Comparison of ENCODE assay signal across 8 mouse cellular contexts in genomic region chr6:91414890-91415289, GRCm38 (mm10). TPM values are rescaled to one million over a fixed set of nuclear protein-coding genes. Genes with fewer than 3 reads are reported as not detected.
A peak's percentile ranks its signal among the peaks of the same experiment; 100 is the strongest.
DNase-seq lines count a peak whose midpoint lies in the region; ATAC-seq and TF ChIP-seq lines count a peak whose summit lies in the region.

No protein-coding gene starts in this region.

- no peak overlapping the region for H3K27ac ChIP-seq in forebrain, postnatal 0 days (ENCODE audit: low read depth, low read length)
- H3K27ac ChIP-seq in forebrain, embryonic 13.5 days: no peak overlapping the region
- H3K27ac ChIP-seq in midbrain, embryonic 14.5 days (replicated peaks; ENCODE audit: low read depth, low read length): no peak overlapping the region
- no peak overlapping the region for H3K27ac ChIP-seq in midbrain, embryonic 13.5 days
- H3K27ac ChIP-seq in bone marrow, adult 2 months (ENCODE audit: control insufficient read depth, insufficient read depth, low read depth, low read length, poor library complexity): no peak overlapping the region

- TF ChIP-seq POLR2A in bone marrow, adult 2 months (IDR thresholded peaks at IDR 0.05; ENCODE audit: borderline replicate concordance, control insufficient read depth, low read depth, low read length): no peak

- H3K4me1 ChIP-seq in forebrain, postnatal 0 days (ENCODE audit: insufficient read depth): no peaks in the 10 kb centered on the region
- H3K4me1 ChIP-seq in forebrain, embryonic 13.5 days: peaks cover 15% of the 10 kb centered on the region
- peaks cover 4% of the 10 kb centered on the region; the same call in 1 of the 2 replicates for H3K4me1 ChIP-seq in midbrain, embryonic 14.5 days (ENCODE audit: control insufficient read depth, insufficient read depth, low read length)
- peaks cover 14% of the 10 kb centered on the region for H3K4me1 ChIP-seq in midbrain, embryonic 13.5 days (replicated peaks)
- no peaks in the 10 kb centered on the region for H3K4me1 ChIP-seq in bone marrow, adult 2 months (ENCODE audit: control insufficient read depth, insufficient read depth, low read length)

- H3K36me3 ChIP-seq in forebrain, postnatal 0 days (ENCODE audit: insufficient read depth): no peaks in the 10 kb centered on the region
- H3K36me3 ChIP-seq in forebrain, embryonic 13.5 days (ENCODE audit: poor library complexity, severe bottlenecking): no peaks in the 10 kb centered on the region
- no peaks in the 10 kb centered on the region for H3K36me3 ChIP-seq in midbrain, embryonic 14.5 days (ENCODE audit: control insufficient read depth, insufficient read depth, low read length)
- H3K36me3 ChIP-seq in midbrain, embryonic 13.5 days: no peaks in the 10 kb centered on the region

- no peak for ATAC-seq in forebrain, postnatal 0 days
- no peak; the same call in 1 of the 2 replicates for ATAC-seq in forebrain, embryonic 13.5 days
- no peak for ATAC-seq in midbrain, embryonic 14.5 days (ENCODE audit: low FRiP score, low TSS enrichment)
- no peak for ATAC-seq in midbrain, embryonic 13.5 days

- no peaks in the 10 kb centered on the region for H3K9me3 ChIP-seq in forebrain, postnatal 0 days (ENCODE audit: low read length)
- no peaks in the 10 kb centered on the region for H3K9me3 ChIP-seq in forebrain, embryonic 13.5 days (replicated peaks)
- no peaks in the 10 kb centered on the region for H3K9me3 ChIP-seq in midbrain, embryonic 14.5 days (ENCODE audit: control insufficient read depth, low read length)
- no peaks in the 10 kb centered on the region for H3K9me3 ChIP-seq in midbrain, embryonic 13.5 days

- under 1% methylated on average over 4 of the region's 4 CpGs for WGBS in forebrain, postnatal 0 days
- 1% methylated on average over 4 of the region's 4 CpGs for WGBS in forebrain, embryonic 13.5 days
- WGBS in midbrain, embryonic 14.5 days: 1% methylated on average over 4 of the region's 4 CpGs
- 2% methylated on average over 4 of the region's 4 CpGs for WGBS in midbrain, embryonic 13.5 days
- WGBS in bone marrow, adult 2 months: 0% methylated on average over 4 of the region's 4 CpGs

- peaks cover 4% of the 10 kb centered on the region for H3K27me3 ChIP-seq in forebrain, postnatal 0 days (ENCODE audit: insufficient read depth, low read length)
- H3K27me3 ChIP-seq in forebrain, embryonic 13.5 days: peaks cover 47% of the 10 kb centered on the region
- H3K27me3 ChIP-seq in midbrain, embryonic 14.5 days (ENCODE audit: control insufficient read depth, insufficient read depth, low read length): peaks cover 19% of the 10 kb centered on the region; the same call in 1 of the 2 replicates
- H3K27me3 ChIP-seq in midbrain, embryonic 13.5 days: peaks cover 64% of the 10 kb centered on the region

- TF ChIP-seq CTCF in forebrain, postnatal 0 days (IDR thresholded peaks at IDR 0.05; ENCODE audit: low read depth): peak; percentile 82
- peak; percentile 56; the same call in 1 of the 2 replicates for TF ChIP-seq CTCF in bone marrow, adult 2 months (IDR thresholded peaks at IDR 0.05; ENCODE audit: control insufficient read depth, insufficient read depth, low read length)

- no peak overlapping the region for H3K4me2 ChIP-seq in forebrain, postnatal 0 days (ENCODE audit: low read depth)
- no peak overlapping the region for H3K4me2 ChIP-seq in forebrain, embryonic 13.5 days
- no peak overlapping the region for H3K4me2 ChIP-seq in midbrain, embryonic 14.5 days (ENCODE audit: low read length)
- no peak overlapping the region for H3K4me2 ChIP-seq in midbrain, embryonic 13.5 days (replicated peaks)

- no peak overlapping the region for H3K4me3 ChIP-seq in forebrain, postnatal 0 days (ENCODE audit: low read depth, low read length)
- no peak overlapping the region for H3K4me3 ChIP-seq in forebrain, embryonic 13.5 days
- no peak overlapping the region for H3K4me3 ChIP-seq in midbrain, embryonic 14.5 days (replicated peaks; ENCODE audit: low read depth, low read length)
- H3K4me3 ChIP-seq in midbrain, embryonic 13.5 days (replicated peaks): no peak overlapping the region
- H3K4me3 ChIP-seq in bone marrow, adult 2 months (replicated peaks; ENCODE audit: control insufficient read depth, low read depth, low read length): no peak overlapping the region

- DNase-seq in forebrain, postnatal 0 days: peak; percentile 83
- DNase-seq in midbrain, embryonic 14.5 days: peak; percentile 81
- peak; percentile 6 for DNase-seq in fibroblast of lung, adult 2 months (ENCODE audit: low read depth)
- DNase-seq in lung, postnatal 10 days: peak; percentile 38
- DNase-seq in thymus, postnatal 4 days: peak; percentile 72

- no peak overlapping the region for H3K9ac ChIP-seq in forebrain, postnatal 0 days
- H3K9ac ChIP-seq in forebrain, embryonic 13.5 days: no peak overlapping the region
- H3K9ac ChIP-seq in midbrain, embryonic 14.5 days (replicated peaks; ENCODE audit: low read length): no peak overlapping the region
- no peak overlapping the region for H3K9ac ChIP-seq in midbrain, embryonic 13.5 days (replicated peaks)

RNA-seq across cellular contexts. Expression of gene Wnt7a, which starts 3.7 kb away (rescaled TPM):
- total RNA-seq in forebrain, postnatal 0 days (2014; rRNA removed): 18.7 and 20.5 TPM in 2 replicates
- 13.6 and 14.1 TPM in 2 replicates for polyA plus RNA-seq in forebrain, postnatal 0 days (2015; fragmentation: Nextera tagmentation; extraction: Ambion mirVana)
- 21.9 and 22.8 TPM in 2 replicates for polyA plus RNA-seq in forebrain, embryonic 13.5 days (2015; fragmentation: Nextera tagmentation; extraction: Ambion mirVana)
- 9.5 and 11.3 TPM in 2 replicates for polyA plus RNA-seq in midbrain, embryonic 14.5 days (2014; fragmentation: Nextera tagmentation; extraction: Ambion mirVana)
- polyA plus RNA-seq in midbrain, embryonic 13.5 days (2015; fragmentation: Nextera tagmentation; extraction: Ambion mirVana): 9.4 and 9.9 TPM in 2 replicates
- polyA plus RNA-seq in bone marrow, adult 2 months (2011; ENCODE audit: insufficient read depth, insufficient read length, low replicate concordance, missing spikeins): not detected in 2 replicates

RNA-seq across cellular contexts. Expression of gene Chchd4, which starts 58.5 kb away (rescaled TPM):
- 26.6 and 28.4 TPM in 2 replicates for total RNA-seq in forebrain, postnatal 0 days (2014; rRNA removed)
- 34.8 and 36.9 TPM in 2 replicates for polyA plus RNA-seq in forebrain, postnatal 0 days (2015; fragmentation: Nextera tagmentation; extraction: Ambion mirVana)
- polyA plus RNA-seq in forebrain, embryonic 13.5 days (2015; fragmentation: Nextera tagmentation; extraction: Ambion mirVana): 27.3 and 30.7 TPM in 2 replicates
- 31.6 and 38.9 TPM in 2 replicates for polyA plus RNA-seq in midbrain, embryonic 14.5 days (2014; fragmentation: Nextera tagmentation; extraction: Ambion mirVana)
- 28.1 and 28.6 TPM in 2 replicates for polyA plus RNA-seq in midbrain, embryonic 13.5 days (2015; fragmentation: Nextera tagmentation; extraction: Ambion mirVana)
- 5.7 and 6.7 TPM in 2 replicates for polyA plus RNA-seq in bone marrow, adult 2 months (2011; ENCODE audit: insufficient read depth, insufficient read length, low replicate concordance, missing spikeins)

RNA-seq across cellular contexts. Expression of gene Tmem43, which starts 58.6 kb away (rescaled TPM):
- total RNA-seq in forebrain, postnatal 0 days (2014; rRNA removed): 68.2 and 83.4 TPM in 2 replicates
- polyA plus RNA-seq in forebrain, postnatal 0 days (2015; fragmentation: Nextera tagmentation; extraction: Ambion mirVana): 53.2 and 59.4 TPM in 2 replicates
- polyA plus RNA-seq in forebrain, embryonic 13.5 days (2015; fragmentation: Nextera tagmentation; extraction: Ambion mirVana): 48.3 and 56.8 TPM in 2 replicates
- polyA plus RNA-seq in midbrain, embryonic 14.5 days (2014; fragmentation: Nextera tagmentation; extraction: Ambion mirVana): 44.3 and 51.8 TPM in 2 replicates
- 48.4 and 49.4 TPM in 2 replicates for polyA plus RNA-seq in midbrain, embryonic 13.5 days (2015; fragmentation: Nextera tagmentation; extraction: Ambion mirVana)
- polyA plus RNA-seq in bone marrow, adult 2 months (2011; ENCODE audit: insufficient read depth, insufficient read length, low replicate concordance, missing spikeins): 12.6 and 27.9 TPM in 2 replicates

Comparison
In these comparisons a context has a peak if more than half of its experiments do, and no peak if none do; other contexts are left out.
1. DNase-seq: peak in every context shown above with its lines; median percentile 83 in forebrain, postnatal 0 days; 81 in midbrain, embryonic 14.5 days; 72 in thymus, postnatal 4 days; 38 in lung, postnatal 10 days; 6 in fibroblast of lung, adult 2 months.
2. RNA of gene Wnt7a, which starts 3.7 kb away (polyA plus RNA-seq): 21.9 to 22.8 TPM in forebrain, embryonic 13.5 days, 13.6 to 14.1 TPM in forebrain, postnatal 0 days, 9.5 to 11.3 TPM in midbrain, embryonic 14.5 days and 9.4 to 9.9 TPM in midbrain, embryonic 13.5 days; not detected in bone marrow, adult 2 months; every median in the first group is over 10 times any median in the second.